8 mouse cellular contexts compared by ENCODE assay signal in genomic region chr3:122629580-122629979, GRCm38 (mm10). TPM values are rescaled to one million over a fixed set of nuclear protein-coding genes. Genes with fewer than 3 reads are reported as not detected.
DNase-seq lines count a peak whose midpoint lies in the region; ATAC-seq lines count a peak whose summit lies in the region.

No protein-coding gene starts in this region.

- no peaks in the 10 kb centered on the region for H3K27me3 ChIP-seq in forebrain, embryonic 11.5 days (ENCODE audit: control insufficient read depth, insufficient read depth, low read length)
- no peaks in the 10 kb centered on the region for H3K27me3 ChIP-seq in hindbrain, embryonic 16.5 days (replicated peaks; ENCODE audit: control insufficient read depth, insufficient read depth, low read length)
- no peaks in the 10 kb centered on the region for H3K27me3 ChIP-seq in liver, embryonic 13.5 days

- intact Hi-C loops in left cerebral cortex, postnatal 36 days (cut with DNase I) = no loop called here

- no peak overlapping the region for H3K4me3 ChIP-seq in forebrain, embryonic 11.5 days (ENCODE audit: low read depth, low read length)
- no peak overlapping the region for H3K4me3 ChIP-seq in hindbrain, embryonic 16.5 days (ENCODE audit: low read length)
- H3K4me3 ChIP-seq in liver, embryonic 13.5 days (replicated peaks) = peak overlapping the region; percentile 35

- WGBS in forebrain, embryonic 11.5 days = 8% methylated on average over 13 of the region's 13 CpGs
- 20% methylated on average over 13 of the region's 13 CpGs for WGBS in hindbrain, embryonic 16.5 days
- 2% methylated on average over 13 of the region's 13 CpGs for WGBS in liver, embryonic 13.5 days (ENCODE audit: insufficient replicate concordance)

- no peaks in the 10 kb centered on the region for H3K9me3 ChIP-seq in forebrain, embryonic 11.5 days (ENCODE audit: control insufficient read depth, low read length)
- H3K9me3 ChIP-seq in hindbrain, embryonic 16.5 days (ENCODE audit: control insufficient read depth, low read length) = no peaks in the 10 kb centered on the region
- no peaks in the 10 kb centered on the region for H3K9me3 ChIP-seq in liver, embryonic 13.5 days (replicated peaks)

- H3K9ac ChIP-seq in forebrain, embryonic 11.5 days (ENCODE audit: low read length) = no peak overlapping the region
- no peak overlapping the region for H3K9ac ChIP-seq in hindbrain, embryonic 16.5 days (ENCODE audit: low read depth, low read length)
- no peak overlapping the region for H3K9ac ChIP-seq in liver, embryonic 13.5 days

- H3K4me1 ChIP-seq in forebrain, embryonic 11.5 days (replicated peaks; ENCODE audit: control insufficient read depth, insufficient read depth, low read length) = no peaks in the 10 kb centered on the region
- no peaks in the 10 kb centered on the region; the same call in 1 of the 2 replicates for H3K4me1 ChIP-seq in hindbrain, embryonic 16.5 days (ENCODE audit: control insufficient read depth, insufficient read depth, low read depth, low read length)
- peaks cover 14% of the 10 kb centered on the region for H3K4me1 ChIP-seq in liver, embryonic 13.5 days (replicated peaks)

- no peaks in the 10 kb centered on the region for H3K36me3 ChIP-seq in forebrain, embryonic 11.5 days (ENCODE audit: control insufficient read depth, insufficient read depth, low read length)
- H3K36me3 ChIP-seq in hindbrain, embryonic 16.5 days (ENCODE audit: control insufficient read depth, insufficient read depth, low read length) = no peaks in the 10 kb centered on the region
- no peaks in the 10 kb centered on the region for H3K36me3 ChIP-seq in liver, embryonic 13.5 days

- ATAC-seq in forebrain, embryonic 11.5 days (replicated peaks; ENCODE audit: low FRiP score) = peak; percentile 49
- ATAC-seq in hindbrain, embryonic 16.5 days = no peak
- peak; percentile 75 for ATAC-seq in liver, embryonic 13.5 days (ENCODE audit: low read depth)

- no peak overlapping the region for H3K4me2 ChIP-seq in forebrain, embryonic 11.5 days (ENCODE audit: low read depth, low read length, severe bottlenecking)
- peak overlapping the region; percentile 26; the same call in 1 of the 2 replicates for H3K4me2 ChIP-seq in hindbrain, embryonic 16.5 days (ENCODE audit: low read length)
- peak overlapping the region; percentile 55 for H3K4me2 ChIP-seq in liver, embryonic 13.5 days

- DNase-seq in ES-CJ7 (ENCODE audit: low read depth, low spot score) = peak; percentile 88
- no peak for DNase-seq in forebrain, embryonic 11.5 days (ENCODE audit: low spot score)
- DNase-seq in liver, embryonic 13.5 days = no peak
- DNase-seq in naive thymus-derived CD4-positive, alpha-beta T cell, adult 2 months (ENCODE audit: low read depth) = peak; percentile 27
- DNase-seq in left cerebral cortex, postnatal 36 days (ENCODE audit: low spot score in 2 of 2) = no peak
- no peak for DNase-seq in c-Kit-positive CD71-positive TER-119-positive erythroid progenitor cells, embryonic 14.5 days (ENCODE audit: low spot score)
- no peak for DNase-seq in cerebellum, adult 9-10 months

- no peak overlapping the region for H3K27ac ChIP-seq in forebrain, embryonic 11.5 days (ENCODE audit: low read depth, low read length)
- no peak overlapping the region for H3K27ac ChIP-seq in hindbrain, embryonic 16.5 days (ENCODE audit: low read depth, low read length)
- H3K27ac ChIP-seq in liver, embryonic 13.5 days = no peak overlapping the region

RNA-seq across cellular contexts. Expression of gene Fnbp1l, which starts 10.1 kb away (rescaled TPM):
- polyA plus RNA-seq in forebrain, embryonic 11.5 days (2014; fragmentation: Nextera tagmentation; extraction: Ambion mirVana) = 79.5 and 88.2 TPM in 2 replicates
- 168 and 182 TPM in 2 replicates for polyA plus RNA-seq in hindbrain, embryonic 16.5 days (2015; fragmentation: Nextera tagmentation; extraction: Ambion mirVana)
- polyA plus RNA-seq in liver, embryonic 13.5 days (2015; fragmentation: Nextera tagmentation; extraction: Ambion mirVana) = 4.3 and 5.6 TPM in 2 replicates
- 100 to 1,000 TPM in 1 of 2 experiments, 10 to 100 TPM in 1; 82.7 to 117 TPM for total RNA-seq in left cerebral cortex, postnatal 36 days (2021)

Comparison
In these comparisons a context has a peak if more than half of its experiments do, and no peak if none do; other contexts are left out.
1. DNase-seq: peak in ES-CJ7 (single experiment) and naive thymus-derived CD4-positive, alpha-beta T cell, adult 2 months (single experiment); none in forebrain, embryonic 11.5 days (single experiment), liver, embryonic 13.5 days (single experiment), left cerebral cortex, postnatal 36 days (0 of 2), c-Kit-positive CD71-positive TER-119-positive erythroid progenitor cells, embryonic 14.5 days (single experiment) and cerebellum, adult 9-10 months (single experiment).
2. RNA of gene Fnbp1l, which starts 10.1 kb away (polyA plus RNA-seq): 168 to 182 TPM in hindbrain, embryonic 16.5 days and 79.5 to 88.2 TPM in forebrain, embryonic 11.5 days; 4.3 to 5.6 TPM in liver, embryonic 13.5 days; every median in the first group is over 10 times any median in the second.